Mouse (Mus musculus): Measurements from ENCODE around the gene Crisp2.

DNA sequence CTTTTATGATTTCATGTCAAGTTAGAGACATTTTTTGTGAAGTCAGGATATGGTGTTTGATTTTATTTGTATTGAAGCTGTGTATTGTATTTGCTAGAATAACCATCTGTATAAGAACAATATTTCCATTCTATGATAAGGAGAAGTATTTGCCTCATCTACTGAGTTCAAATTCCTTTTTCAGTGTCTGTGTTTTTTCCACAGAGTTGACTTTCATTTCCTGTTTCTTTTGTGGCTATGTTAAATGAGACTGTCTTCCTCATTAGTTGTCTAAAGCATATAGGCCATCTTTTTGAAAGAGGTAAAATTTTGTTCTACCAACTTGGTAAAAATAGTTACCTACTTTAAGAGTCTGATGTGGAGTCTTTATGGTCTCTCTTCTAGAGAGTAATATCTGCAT, 90.5 kb downstream of the Crisp2 start:
- TF ChIP-seq POLR2A (IDR thresholded peaks at IDR 0.05; ENCODE audit: extremely low read depth, insufficient read depth, low read length): no peak
- TF ChIP-seq CTCF (IDR thresholded peaks at IDR 0.05; ENCODE audit: low read depth, low read length): no peak

Data from liver, adult 2 months (tissue).